Mouse (Mus musculus) lung, adult 2 months (tissue): ENCODE measurements around the gene Ptpn1.

Experiments used
- CTCF ChIP-seq: fragments of 200-500 bp; IDR thresholded peaks from 2 replicates; pipeline ENCODE4 v1.5.1; 2011; ENCODE audit warnings: mild to moderate bottlenecking, low read length, control low read depth; ENCODE audit not compliant: insufficient read depth
- POLR2A ChIP-seq: fragments of 200-500 bp; IDR thresholded peaks from 2 replicates; pipeline ENCODE4 v1.6.1; 2011; ENCODE audit warnings: low read depth, mild to moderate bottlenecking, control low read depth, low read length, borderline replicate concordance; ENCODE audit errors: extremely low read depth

DNA sequence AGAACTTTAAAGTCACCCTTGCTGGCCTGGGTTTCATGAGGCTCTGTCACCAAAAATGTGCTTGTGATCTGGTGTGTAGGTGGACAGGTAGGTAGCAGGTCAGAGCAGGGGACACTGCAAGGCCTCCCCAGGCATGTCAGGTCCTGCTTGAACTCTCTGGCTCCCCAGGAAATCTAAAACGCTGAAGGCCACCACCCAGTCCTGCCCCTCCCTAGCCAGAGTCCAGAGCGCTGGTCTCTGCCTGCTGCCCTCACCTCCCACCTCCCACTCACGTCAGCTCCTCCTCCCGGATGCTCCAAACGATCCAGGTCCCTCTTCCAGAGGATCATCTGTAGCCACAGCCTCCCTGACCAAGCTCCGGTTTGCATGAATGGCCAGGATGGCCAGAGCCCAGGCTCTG lies 43.0 kb upstream of the Ptpn1 start:
- TF ChIP-seq CTCF: no peak
- TF ChIP-seq POLR2A: no peak
